Mouse (Mus musculus) heart, embryonic 10.5 days (tissue): ENCODE results near the gene Gm20388. TPM values are rescaled to one million over a fixed set of nuclear protein-coding genes. Genes with fewer than 3 reads are reported as not detected.

Experiments used
- DNase-seq: peaks from one replicate; pipeline ENCODE4 v3.0.0-alpha.2; 2017; ENCODE audit warnings: low spot score
- H3K27ac ChIP-seq: fragments of 300-500 bp; sonication (generic); 2 replicates; pipeline ENCODE4 v1.5.1; 2016; ENCODE audit warnings: mild to moderate bottlenecking
- H3K27me3 ChIP-seq: fragments of 300-500 bp; sonication (generic); 2 replicates; pipeline ENCODE4 v1.6.1; 2016; ENCODE audit warnings: mild to moderate bottlenecking; ENCODE audit not compliant: poor library complexity, insufficient read depth, severe bottlenecking
- H3K36me3 ChIP-seq: fragments of 300-500 bp; sonication (generic); 2 replicates; pipeline ENCODE4 v1.6.1; 2016; ENCODE audit warnings: mild to moderate bottlenecking, moderate library complexity
- H3K4me1 ChIP-seq: fragments of 300-500 bp; sonication (generic); 2 replicates; pipeline ENCODE4 v1.6.1; 2016; ENCODE audit warnings: mild to moderate bottlenecking
- H3K4me3 ChIP-seq: fragments of 300-500 bp; sonication (generic); 2 replicates; pipeline ENCODE4 v1.5.1; 2016; ENCODE audit warnings: mild to moderate bottlenecking, moderate library complexity
- H3K9me3 ChIP-seq: fragments of 300-500 bp; sonication (generic); 2 replicates; pipeline ENCODE4 v1.6.1; 2016; ENCODE audit warnings: mild to moderate bottlenecking, moderate library complexity
- WGBS: fragments of 180-500 bp; shearing (Covaris S2); methylation state at CpG from one replicate; pipeline ENCODE4 v1.1.7; 2016; 5-methylcytosine and 5-hydroxymethylcytosine counted together
- polyA plus RNA-seq: library from polyadenylated mRNA; unstranded; fragments of >200 nt; fragmentation: Nextera tagmentation; extraction: Ambion mirVana; gene quantifications from 2 replicates; pipeline ENCODE4 v1.2.1, GENCODE M21; 2016

Gm20388 gene
- polyA plus RNA-seq, 1 experiment from 2014 or later = 4.5 TPM

DNA sequence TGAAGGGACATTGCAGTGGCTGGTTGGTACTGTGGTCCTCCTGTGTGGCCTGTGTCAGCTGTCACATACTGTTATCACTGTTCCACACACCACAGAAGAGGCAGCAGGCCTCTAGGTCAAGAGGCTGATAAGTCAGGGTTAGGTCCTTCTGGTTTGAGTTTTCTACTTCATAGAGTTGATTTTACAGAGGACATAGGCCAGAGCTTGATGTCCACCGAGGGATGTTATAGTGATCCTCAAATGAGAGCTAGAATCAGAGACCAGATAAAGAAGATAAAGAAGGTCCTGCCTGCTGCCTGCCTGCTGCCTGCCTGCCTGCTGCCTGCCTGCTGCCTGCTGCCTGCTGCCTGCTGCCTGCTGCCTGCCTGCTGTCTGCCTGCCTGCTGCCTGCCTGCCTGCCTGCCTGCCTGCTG, 7.5 kb downstream of the Gm20388 start:
- Histone ChIP-seq H3K4me3 (no peak overlapping the region), H3K27ac (no peak overlapping the region; the same call in 1 of the 2 replicates), H3K27me3 (no peaks in the 10 kb centered on the region), H3K4me1 (peaks cover 70% of the 10 kb centered on the region), H3K9me3 (no peaks in the 10 kb centered on the region), H3K36me3 (peaks cover 23% of the 10 kb centered on the region)
- peak; percentile 91 for DNase-seq
- 8% methylated on average over 1 of the region's 1 CpGs for WGBS

GRCm38 (mm10) chr8:119923259-119923658, 12.6 kb downstream of the Gm20388 start:
- 89% methylated on average over 5 of the region's 5 CpGs for WGBS
- peaks cover 18% of the 10 kb centered on the region for H3K36me3 ChIP-seq
- no peaks in the 10 kb centered on the region for H3K9me3 ChIP-seq
- H3K4me3 ChIP-seq = no peak overlapping the region
- H3K27ac ChIP-seq = no peak overlapping the region
- H3K4me1 ChIP-seq = peaks cover 57% of the 10 kb centered on the region
- H3K27me3 ChIP-seq = no peaks in the 10 kb centered on the region
- no peak for DNase-seq

- Histone ChIP-seq H3K27ac (no peak overlapping the region), H3K4me3 (no peak overlapping the region), H3K9me3 (no peaks in the 10 kb centered on the region), H3K4me1 (peaks cover 50% of the 10 kb centered on the region), H3K36me3 (peaks cover 8% of the 10 kb centered on the region; the same call in 1 of the 2 replicates), H3K27me3 (no peaks in the 10 kb centered on the region)
- 87% methylated on average over 4 of the region's 4 CpGs for WGBS
- DNase-seq = no peak
Measured at GRCm38 (mm10) chr8:119925428-119925827, 14.8 kb downstream of the Gm20388 start.

GRCm38 (mm10) chr8:119926474-119926873, 15.8 kb downstream of the Gm20388 start:
- 72% methylated on average over 2 of the region's 2 CpGs for WGBS
- peaks cover 48% of the 10 kb centered on the region for H3K4me1 ChIP-seq

GRCm38 (mm10) chr8:119927422-119928092, 16.9 kb downstream of the Gm20388 start:
- Histone ChIP-seq H3K4me1 (peaks cover 41% of the 10 kb centered on the region), H3K27me3 (no peaks in the 10 kb centered on the region), H3K27ac (no peak overlapping the region), H3K9me3 (no peaks in the 10 kb centered on the region), H3K4me3 (no peak overlapping the region), H3K36me3 (peaks cover 13% of the 10 kb centered on the region)
- no peak for DNase-seq
- WGBS = 48% methylated on average over 6 of the region's 6 CpGs

More at GRCm38 (mm10) chr8:119926474-119926873, 15.8 kb downstream of the Gm20388 start:
- Histone ChIP-seq H3K36me3 (peaks cover 5% of the 10 kb centered on the region; the same call in 1 of the 2 replicates), H3K27me3 (no peaks in the 10 kb centered on the region), H3K9me3 (no peaks in the 10 kb centered on the region), H3K4me3 (no peak overlapping the region), H3K27ac (no peak overlapping the region)
- DNase-seq = no peak

GRCm38 (mm10) chr8:119931317-119931716, 20.7 kb downstream of the Gm20388 start:
- Histone ChIP-seq H3K36me3 (peaks cover 44% of the 10 kb centered on the region), H3K4me3 (no peak overlapping the region), H3K27me3 (no peaks in the 10 kb centered on the region), H3K9me3 (no peaks in the 10 kb centered on the region), H3K4me1 (peaks cover 33% of the 10 kb centered on the region), H3K27ac (no peak overlapping the region)
- DNase-seq = no peak
- WGBS = 74% methylated on average over 4 of the region's 4 CpGs

DNA sequence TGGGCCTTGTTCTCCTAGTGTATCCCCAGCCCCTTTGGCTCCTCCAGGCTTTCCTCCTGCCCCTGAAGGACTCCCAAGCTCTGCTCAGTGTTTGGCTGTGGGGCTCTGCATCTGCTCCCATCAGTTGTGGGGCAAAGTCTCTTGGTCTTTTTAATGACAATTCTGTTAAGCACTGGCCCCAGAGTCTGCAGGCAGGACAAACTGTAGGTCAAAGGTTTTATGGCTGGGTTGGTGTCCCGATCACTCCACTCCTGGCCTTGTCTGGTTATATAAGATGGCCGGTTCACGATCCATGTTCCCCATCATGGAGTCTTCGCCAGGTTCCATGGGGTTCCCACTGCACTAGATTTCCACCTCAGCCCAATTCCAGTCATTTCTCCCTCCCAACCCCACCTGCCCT, 23.0 kb downstream of the Gm20388 start:
- Histone ChIP-seq H3K4me1 (peaks cover 18% of the 10 kb centered on the region), H3K27ac (no peak overlapping the region), H3K4me3 (no peak overlapping the region), H3K36me3 (peaks cover 63% of the 10 kb centered on the region), H3K9me3 (no peaks in the 10 kb centered on the region), H3K27me3 (no peaks in the 10 kb centered on the region)
- WGBS = 99% methylated on average over 4 of the region's 4 CpGs
- DNase-seq = no peak

DNA sequence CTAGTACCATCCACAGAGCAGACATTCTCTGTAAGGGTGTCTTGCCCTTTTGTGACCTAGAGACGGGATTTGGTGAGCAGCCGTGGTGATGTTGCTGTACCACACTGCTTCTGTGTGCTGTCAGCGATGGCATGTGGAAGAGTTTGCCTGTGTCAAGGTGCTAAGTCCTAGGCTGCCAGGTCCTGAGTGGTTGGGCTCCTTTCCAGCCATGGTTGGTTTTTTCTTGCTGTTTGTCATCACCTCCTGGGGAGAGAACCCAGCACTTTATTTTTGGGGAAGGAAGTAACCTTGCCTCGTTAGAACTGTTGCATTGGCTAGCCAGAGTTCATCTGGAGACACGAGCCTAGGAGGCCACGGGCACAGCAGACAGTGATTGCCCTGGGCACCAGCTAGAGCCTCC, 24.9 kb downstream of the Gm20388 start:
- Histone ChIP-seq H3K9me3 (no peaks in the 10 kb centered on the region), H3K36me3 (peaks cover 73% of the 10 kb centered on the region), H3K27ac (no peak overlapping the region), H3K27me3 (no peaks in the 10 kb centered on the region), H3K4me1 (peaks cover 18% of the 10 kb centered on the region), H3K4me3 (no peak overlapping the region)
- no peak for DNase-seq
- 52% methylated on average over 6 of the region's 6 CpGs for WGBS

DNA sequence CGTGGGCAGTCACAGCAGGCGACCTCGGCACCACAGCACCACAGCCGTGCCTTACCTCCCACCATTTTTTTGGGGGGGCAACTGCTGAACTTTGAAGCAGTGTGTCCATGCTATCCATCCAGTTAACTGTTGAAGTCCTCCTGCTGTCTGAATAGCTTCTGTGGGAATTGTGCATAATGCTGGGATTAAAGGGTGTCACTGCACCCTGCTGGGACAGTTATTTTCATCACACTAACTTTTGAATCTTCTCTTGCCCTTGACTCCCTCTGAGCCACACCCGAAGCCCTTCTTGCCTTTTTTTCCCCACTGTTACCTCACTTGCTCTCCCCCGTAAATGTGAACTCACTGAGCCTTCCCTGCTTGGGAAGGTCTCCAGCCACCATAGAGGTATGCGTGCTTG, 27.8 kb downstream of the Gm20388 start:
- DNase-seq = no peak
- H3K4me3 ChIP-seq = no peak overlapping the region
- WGBS = 91% methylated on average over 7 of the region's 7 CpGs
- peaks cover 83% of the 10 kb centered on the region for H3K36me3 ChIP-seq
- H3K9me3 ChIP-seq = no peaks in the 10 kb centered on the region
- H3K27ac ChIP-seq = no peak overlapping the region
- peaks cover 16% of the 10 kb centered on the region for H3K4me1 ChIP-seq
- no peaks in the 10 kb centered on the region for H3K27me3 ChIP-seq

GRCm38 (mm10) chr8:119939336-119939735, 28.7 kb downstream of the Gm20388 start:
- H3K4me1 ChIP-seq = peaks cover 16% of the 10 kb centered on the region
- WGBS = 90% methylated on average over 2 of the region's 2 CpGs

GRCm38 (mm10) chr8:119941471-119941870, 30.8 kb downstream of the Gm20388 start:
- Histone ChIP-seq H3K36me3 (peaks cover 88% of the 10 kb centered on the region), H3K4me3 (no peak overlapping the region), H3K27ac (no peak overlapping the region), H3K9me3 (no peaks in the 10 kb centered on the region), H3K4me1 (peaks cover 10% of the 10 kb centered on the region), H3K27me3 (no peaks in the 10 kb centered on the region)
- WGBS = 92% methylated on average over 18 of the region's 18 CpGs
- no peak for DNase-seq

More at GRCm38 (mm10) chr8:119939336-119939735, 28.7 kb downstream of the Gm20388 start:
- Histone ChIP-seq H3K9me3 (no peaks in the 10 kb centered on the region), H3K4me3 (no peak overlapping the region), H3K27ac (no peak overlapping the region), H3K27me3 (no peaks in the 10 kb centered on the region), H3K36me3 (peaks cover 83% of the 10 kb centered on the region)
- DNase-seq = no peak

DNA sequence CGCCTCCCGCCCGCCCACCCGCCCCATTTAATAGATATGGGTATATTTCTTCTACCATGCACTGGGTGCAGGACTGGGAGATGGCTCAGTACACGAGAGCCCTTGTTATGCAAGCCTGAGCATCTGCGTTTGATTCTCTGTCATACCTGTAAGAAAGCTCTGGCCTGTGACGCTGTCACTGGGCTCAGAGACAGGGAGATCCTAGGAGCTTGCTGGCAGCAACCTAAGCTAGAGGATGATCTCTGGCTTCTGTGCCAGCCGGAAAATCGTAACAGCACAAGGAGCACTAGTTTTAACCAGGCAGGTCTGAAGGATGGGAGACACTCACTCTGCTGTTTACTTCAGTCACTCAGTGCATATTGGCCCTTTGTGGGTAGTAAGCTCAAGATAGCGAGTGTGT, 33.0 kb downstream of the Gm20388 start:
- 95% methylated on average over 10 of the region's 10 CpGs for WGBS
- no peak for DNase-seq
- Histone ChIP-seq H3K27ac (no peak overlapping the region), H3K4me1 (peaks cover 19% of the 10 kb centered on the region), H3K9me3 (no peaks in the 10 kb centered on the region), H3K36me3 (peaks cover 87% of the 10 kb centered on the region), H3K4me3 (no peak overlapping the region), H3K27me3 (no peaks in the 10 kb centered on the region)

DNA sequence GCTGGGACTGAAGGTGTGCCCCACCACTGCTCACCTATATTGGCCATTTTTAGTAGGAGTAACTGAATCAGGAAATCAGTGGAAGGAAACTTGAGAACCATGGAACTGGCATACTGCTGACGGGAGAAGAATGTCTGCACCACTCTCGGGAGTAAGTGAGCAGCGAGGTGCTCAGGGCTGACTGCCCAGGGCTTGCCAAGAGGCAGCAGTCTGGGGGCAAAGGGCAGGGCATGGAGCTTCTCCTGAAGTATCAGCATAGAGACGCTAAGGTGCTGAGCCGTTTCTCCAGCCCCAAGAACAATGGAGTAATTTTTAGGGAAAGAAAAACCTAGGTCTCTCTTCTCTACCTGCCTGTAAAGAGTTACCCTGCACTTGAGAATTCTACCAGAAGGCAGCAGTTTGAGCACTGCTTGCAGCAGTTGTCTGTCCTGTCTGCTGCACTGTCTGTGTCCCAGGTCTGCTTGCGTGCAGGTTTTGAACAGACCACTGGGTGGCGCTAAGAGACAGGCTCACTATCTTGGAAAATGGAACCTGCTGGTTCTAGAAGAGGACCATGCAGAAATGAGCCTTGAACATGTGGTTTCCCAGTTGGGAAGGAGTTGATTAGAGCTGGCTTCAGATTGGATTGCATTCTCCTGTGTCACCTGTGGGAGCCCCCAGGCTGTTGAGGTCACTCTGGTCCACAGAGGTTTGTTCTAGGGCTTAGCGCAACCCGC, 33.6 kb downstream of the Gm20388 start:
- H3K27ac ChIP-seq = no peak overlapping the region
- H3K4me3 ChIP-seq = no peak overlapping the region
- H3K36me3 ChIP-seq = peaks cover 88% of the 10 kb centered on the region
- peaks cover 24% of the 10 kb centered on the region for H3K4me1 ChIP-seq
- no peak for DNase-seq
- no peaks in the 10 kb centered on the region for H3K9me3 ChIP-seq
- 68% methylated on average over 9 of the region's 9 CpGs for WGBS
- H3K27me3 ChIP-seq = no peaks in the 10 kb centered on the region
